Mouse (Mus musculus): ENCODE measurements around the gene Ccr9. TPM values are rescaled to one million over a fixed set of nuclear protein-coding genes. Genes with fewer than 3 reads are reported as not detected.

Gene Ccr9
- polyA plus RNA-seq, 1 experiment from 2014 or later: 8.4 TPM

GRCm38 (mm10) chr9:123695634-123696302, 17.5 kb downstream of the Ccr9 start:
- Histone ChIP-seq H3K27ac (ENCODE audit: low read length) (no peak overlapping the region), H3K9ac (ENCODE audit: low read length) (no peak overlapping the region), H3K4me1 (ENCODE audit: control insufficient read depth, insufficient read depth, low read length) (0 out of 2 replicates have a peak, but pooled peaks cover 2% of the 10 kb centered on the region), H3K27me3 (ENCODE audit: control insufficient read depth, insufficient read depth, low read length) (no peaks in the 10 kb centered on the region), H3K36me3 (ENCODE audit: control insufficient read depth, insufficient read depth) (peaks cover 9% of the 10 kb centered on the region), H3K4me3 (ENCODE audit: low read length) (no peak overlapping the region), H3K4me2 (ENCODE audit: low read depth, low read length) (no peak overlapping the region), H3K9me3 (replicated peaks; ENCODE audit: control insufficient read depth, low read length) (no peaks in the 10 kb centered on the region)
- no peak for ATAC-seq (replicated peaks; ENCODE audit: extremely low read depth, insufficient read depth, low FRiP score)
- 77% methylated on average over 3 of the region's 3 CpGs for WGBS

- Histone ChIP-seq H3K4me2 (ENCODE audit: low read depth, low read length) (no peak overlapping the region), H3K36me3 (ENCODE audit: control insufficient read depth, insufficient read depth) (peaks cover 17% of the 10 kb centered on the region), H3K9me3 (replicated peaks; ENCODE audit: control insufficient read depth, low read length) (no peaks in the 10 kb centered on the region), H3K9ac (ENCODE audit: low read length) (no peak overlapping the region), H3K4me1 (ENCODE audit: control insufficient read depth, insufficient read depth, low read length) (no peaks in the 10 kb centered on the region), H3K4me3 (ENCODE audit: low read length) (no peak overlapping the region), H3K27me3 (ENCODE audit: control insufficient read depth, insufficient read depth, low read length) (no peaks in the 10 kb centered on the region), H3K27ac (ENCODE audit: low read length) (no peak overlapping the region)
- no peak for ATAC-seq (replicated peaks; ENCODE audit: extremely low read depth, insufficient read depth, low FRiP score)
- WGBS: 87% methylated on average over 5 of the region's 5 CpGs
These were observed 23.6 kb downstream of the Ccr9 start for GRCm38 (mm10) chr9:123701822-123702221.

- no peaks in the 10 kb centered on the region for H3K27me3 ChIP-seq (ENCODE audit: control insufficient read depth, insufficient read depth, low read length)
- 35% methylated on average over 2 of the region's 2 CpGs for WGBS
- H3K27ac ChIP-seq (ENCODE audit: low read length): no peak overlapping the region
- no peak overlapping the region for H3K4me3 ChIP-seq (ENCODE audit: low read length)
- H3K9ac ChIP-seq (ENCODE audit: low read length): no peak overlapping the region
- H3K9me3 ChIP-seq (replicated peaks; ENCODE audit: control insufficient read depth, low read length): no peaks in the 10 kb centered on the region
- no peak for ATAC-seq (replicated peaks; ENCODE audit: extremely low read depth, insufficient read depth, low FRiP score)
- H3K36me3 ChIP-seq (ENCODE audit: control insufficient read depth, insufficient read depth): peaks cover 11% of the 10 kb centered on the region; the same call in 1 of the 2 replicates
- no peak overlapping the region for H3K4me2 ChIP-seq (ENCODE audit: low read depth, low read length)
- no peaks in the 10 kb centered on the region for H3K4me1 ChIP-seq (ENCODE audit: control insufficient read depth, insufficient read depth, low read length)
These were observed 31.0 kb downstream of the Ccr9 start for GRCm38 (mm10) chr9:123709226-123709625.

GRCm38 (mm10) chr9:123713111-123713510, 34.9 kb downstream of the Ccr9 start:
- 70% methylated on average over 2 of the region's 2 CpGs for WGBS
- Histone ChIP-seq H3K4me1 (ENCODE audit: control insufficient read depth, insufficient read depth, low read length) (peaks cover 6% of the 10 kb centered on the region), H3K9me3 (replicated peaks; ENCODE audit: control insufficient read depth, low read length) (no peaks in the 10 kb centered on the region), H3K36me3 (ENCODE audit: control insufficient read depth, insufficient read depth) (peaks cover 11% of the 10 kb centered on the region; the same call in 1 of the 2 replicates), H3K4me2 (ENCODE audit: low read depth, low read length) (no peak overlapping the region), H3K9ac (ENCODE audit: low read length) (no peak overlapping the region), H3K4me3 (ENCODE audit: low read length) (no peak overlapping the region), H3K27me3 (ENCODE audit: control insufficient read depth, insufficient read depth, low read length) (no peaks in the 10 kb centered on the region), H3K27ac (ENCODE audit: low read length) (no peak overlapping the region)
- no peak for ATAC-seq (replicated peaks; ENCODE audit: extremely low read depth, insufficient read depth, low FRiP score)

GRCm38 (mm10) chr9:123716301-123716700, 38.1 kb downstream of the Ccr9 start:
- Histone ChIP-seq H3K4me2 (ENCODE audit: low read depth, low read length) (peak overlapping the region; percentile 32; the same call in 1 of the 2 replicates), H3K9ac (ENCODE audit: low read length) (no peak overlapping the region)
- ATAC-seq (replicated peaks; ENCODE audit: extremely low read depth, insufficient read depth, low FRiP score): no peak

GRCm38 (mm10) chr9:123717186-123718008, 39.2 kb downstream of the Ccr9 start, which contains the start of gene Lztfl1:
Gene Lztfl1 (minus strand): TSS chr9:123717697.
- H3K4me1 ChIP-seq (ENCODE audit: control insufficient read depth, insufficient read depth, low read length): peaks cover 6% of the 10 kb centered on the region
- H3K4me2 ChIP-seq (ENCODE audit: low read depth, low read length): peak within 1 kb of the TSS; percentile 91
- ATAC-seq (replicated peaks; ENCODE audit: extremely low read depth, insufficient read depth, low FRiP score): peak; percentile 100
- no peaks in the 10 kb centered on the region for H3K9me3 ChIP-seq (replicated peaks; ENCODE audit: control insufficient read depth, low read length)
- no peaks in the 10 kb centered on the region for H3K36me3 ChIP-seq (ENCODE audit: control insufficient read depth, insufficient read depth)
- H3K27ac ChIP-seq (ENCODE audit: low read length): peak within 1 kb of the TSS; percentile 76
- H3K27me3 ChIP-seq (ENCODE audit: control insufficient read depth, insufficient read depth, low read length): no peaks in the 10 kb centered on the region
- H3K9ac ChIP-seq (ENCODE audit: low read length): peak within 1 kb of the TSS; percentile 90
- 1% methylated on average over 55 of the region's 55 CpGs for WGBS
- H3K4me3 ChIP-seq (ENCODE audit: low read length): peak within 1 kb of the TSS; percentile 97

More at GRCm38 (mm10) chr9:123716301-123716700, 38.1 kb downstream of the Ccr9 start:
- Histone ChIP-seq H3K9me3 (replicated peaks; ENCODE audit: control insufficient read depth, low read length) (no peaks in the 10 kb centered on the region), H3K4me1 (ENCODE audit: control insufficient read depth, insufficient read depth, low read length) (peaks cover 6% of the 10 kb centered on the region), H3K27me3 (ENCODE audit: control insufficient read depth, insufficient read depth, low read length) (no peaks in the 10 kb centered on the region), H3K27ac (ENCODE audit: low read length) (no peak overlapping the region), H3K36me3 (ENCODE audit: control insufficient read depth, insufficient read depth) (peaks cover 3% of the 10 kb centered on the region; the same call in 1 of the 2 replicates), H3K4me3 (ENCODE audit: low read length) (no peak overlapping the region)
- 49% methylated on average over 3 of the region's 3 CpGs for WGBS

GRCm38 (mm10) chr9:123722737-123723493, 44.7 kb downstream of the Ccr9 start:
- Histone ChIP-seq H3K4me2 (ENCODE audit: low read depth, low read length) (no peak overlapping the region), H3K9me3 (replicated peaks; ENCODE audit: control insufficient read depth, low read length) (no peaks in the 10 kb centered on the region), H3K27ac (ENCODE audit: low read length) (no peak overlapping the region), H3K4me1 (ENCODE audit: control insufficient read depth, insufficient read depth, low read length) (no peaks in the 10 kb centered on the region), H3K9ac (ENCODE audit: low read length) (no peak overlapping the region), H3K27me3 (ENCODE audit: control insufficient read depth, insufficient read depth, low read length) (no peaks in the 10 kb centered on the region), H3K36me3 (ENCODE audit: control insufficient read depth, insufficient read depth) (no peaks in the 10 kb centered on the region), H3K4me3 (ENCODE audit: low read length) (no peak overlapping the region)
- ATAC-seq (replicated peaks; ENCODE audit: extremely low read depth, insufficient read depth, low FRiP score): no peak
- 58% methylated on average over 2 of the region's 2 CpGs for WGBS

- H3K4me3 ChIP-seq (ENCODE audit: low read length): no peak overlapping the region
- H3K27me3 ChIP-seq (ENCODE audit: control insufficient read depth, insufficient read depth, low read length): no peaks in the 10 kb centered on the region
- no peaks in the 10 kb centered on the region for H3K36me3 ChIP-seq (ENCODE audit: control insufficient read depth, insufficient read depth)
- H3K9me3 ChIP-seq (replicated peaks; ENCODE audit: control insufficient read depth, low read length): no peaks in the 10 kb centered on the region
- H3K9ac ChIP-seq (ENCODE audit: low read length): no peak overlapping the region
- no peaks in the 10 kb centered on the region for H3K4me1 ChIP-seq (ENCODE audit: control insufficient read depth, insufficient read depth, low read length)
- 64% methylated on average over 3 of the region's 3 CpGs for WGBS
- H3K27ac ChIP-seq (ENCODE audit: low read length): no peak overlapping the region
- no peak overlapping the region for H3K4me2 ChIP-seq (ENCODE audit: low read depth, low read length)
- no peak for ATAC-seq (replicated peaks; ENCODE audit: extremely low read depth, insufficient read depth, low FRiP score)
These were observed 53.0 kb downstream of the Ccr9 start for GRCm38 (mm10) chr9:123731271-123731670.

All from heart, embryonic 16.5 days (tissue).